Mouse (Mus musculus) adrenal gland, adult 8-10 months (tissue): ENCODE data around the gene Stx11. TPM values are rescaled to one million over a fixed set of nuclear protein-coding genes. Genes with fewer than 3 reads are reported as not detected.

Experiments
- DNase-seq: peaks from one replicate; pipeline ENCODE4 v3.0.0; 2022
- total RNA-seq, 4 experiments: library from RNA; stranded (reverse); gene quantifications; 2 replicates each; pipeline ENCODE4 v1.2.4; 2022

Stx11 gene
- total RNA-seq, 4 experiments from 2014 or later: 7.7 to 10.2 (median 8.5) TPM

DNA sequence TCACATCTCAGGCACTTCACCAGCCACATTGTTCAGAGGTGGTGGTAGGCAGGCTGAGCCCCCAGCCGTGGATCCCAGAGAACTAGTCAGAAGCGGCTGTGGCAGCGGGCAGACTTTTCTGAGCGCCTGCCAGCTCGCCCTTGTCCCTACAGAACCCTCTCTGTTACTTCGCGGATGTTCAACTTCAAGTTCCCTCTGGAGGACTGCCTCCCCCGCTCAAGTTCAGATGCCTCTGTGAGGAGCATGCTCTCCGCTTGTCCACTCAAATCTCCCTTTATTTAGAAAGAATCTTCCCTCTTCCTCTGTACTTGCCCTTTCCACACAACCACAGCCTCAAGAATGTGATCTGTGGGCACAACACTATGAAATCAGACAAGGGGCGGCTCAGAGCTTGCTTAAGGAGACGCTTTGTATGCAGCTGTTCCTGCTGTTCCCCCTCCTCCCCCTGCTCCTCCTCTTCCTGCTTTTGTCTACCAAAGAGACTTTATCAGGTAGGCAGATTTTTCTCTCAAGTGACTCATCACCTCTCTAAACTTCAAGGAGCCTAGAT, 52.0 kb downstream of the Stx11 start:
- no peak for DNase-seq

DNA sequence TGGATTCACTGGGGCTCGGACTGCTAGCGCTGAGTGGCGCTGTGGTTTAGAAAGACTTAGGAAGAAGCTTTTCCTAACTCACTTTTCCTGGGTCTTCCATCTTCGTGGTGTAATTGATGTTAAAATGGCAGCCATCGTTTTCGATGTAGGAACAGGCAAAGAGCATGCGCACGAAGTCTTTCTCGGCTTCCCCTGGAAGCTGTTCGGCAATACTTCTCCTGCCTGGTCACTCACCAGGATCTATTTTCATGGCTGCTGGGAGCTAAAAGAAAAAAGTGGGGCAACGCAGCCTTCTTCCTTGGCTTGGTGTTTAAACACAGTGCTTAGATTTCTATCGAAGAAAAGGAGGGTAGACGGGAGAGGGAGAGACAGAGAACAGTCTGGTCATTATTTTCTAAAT, 52.6 kb downstream of the Stx11 start:
- no peak for DNase-seq

DNA sequence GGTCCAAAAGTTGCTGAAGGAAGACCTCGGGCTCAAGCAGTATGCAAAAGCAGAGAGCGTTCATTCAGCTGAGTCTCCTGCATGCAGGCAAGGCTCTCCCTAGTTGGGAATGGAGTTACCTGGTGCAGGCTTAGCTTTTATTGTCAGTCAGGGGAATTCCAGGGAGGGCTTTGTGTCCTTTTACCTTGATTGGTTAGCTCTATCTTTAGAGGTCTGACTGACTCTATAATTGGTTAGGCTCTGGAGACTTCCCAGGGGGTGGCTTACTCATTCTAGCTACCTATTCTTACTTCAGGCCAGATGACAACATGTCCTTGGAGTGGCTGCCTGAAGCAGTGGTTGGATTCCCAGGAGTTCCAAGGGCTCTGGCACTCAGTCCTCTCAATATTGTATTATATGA, 54.2 kb downstream of the Stx11 start:
- no peak for DNase-seq

DNA sequence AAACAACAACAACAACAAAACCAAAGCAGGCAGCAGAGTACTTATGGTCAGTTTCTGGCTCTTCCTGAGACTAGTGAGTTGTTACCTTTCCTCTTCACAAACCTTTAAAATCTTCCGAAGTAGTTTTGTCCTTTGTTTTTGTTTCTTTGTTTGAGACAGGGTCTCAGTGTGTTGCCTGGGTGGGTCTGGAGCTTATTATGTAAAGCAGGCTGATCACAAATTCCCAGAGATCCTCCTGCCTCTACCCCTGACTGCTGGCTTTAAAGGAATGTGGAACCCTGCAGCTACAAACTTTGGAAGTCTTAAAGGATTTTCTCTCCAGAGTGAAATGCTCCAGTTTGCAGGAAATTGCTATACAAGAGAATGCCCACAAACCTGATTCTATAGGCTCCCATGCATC, 54.9 kb downstream of the Stx11 start:
- no peak for DNase-seq

DNA sequence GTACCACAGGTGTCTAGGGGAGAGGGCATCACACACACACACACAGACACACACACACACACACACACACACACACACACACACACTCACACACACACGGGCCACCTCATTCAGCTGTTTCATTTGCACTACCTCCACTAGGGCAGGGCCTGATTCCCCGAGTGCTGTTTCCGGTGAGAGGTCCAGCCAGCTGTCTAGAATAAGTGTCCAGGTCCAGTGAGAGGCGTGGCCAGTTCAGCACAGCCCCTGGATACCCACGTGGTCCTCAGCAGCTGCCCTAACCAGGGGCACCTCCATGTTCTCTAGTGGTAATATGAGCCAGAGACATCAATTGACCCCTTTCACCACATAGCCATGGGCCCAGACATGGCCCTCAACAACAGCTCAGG, 60.0 kb downstream of the Stx11 start:
- no peak for DNase-seq

DNA sequence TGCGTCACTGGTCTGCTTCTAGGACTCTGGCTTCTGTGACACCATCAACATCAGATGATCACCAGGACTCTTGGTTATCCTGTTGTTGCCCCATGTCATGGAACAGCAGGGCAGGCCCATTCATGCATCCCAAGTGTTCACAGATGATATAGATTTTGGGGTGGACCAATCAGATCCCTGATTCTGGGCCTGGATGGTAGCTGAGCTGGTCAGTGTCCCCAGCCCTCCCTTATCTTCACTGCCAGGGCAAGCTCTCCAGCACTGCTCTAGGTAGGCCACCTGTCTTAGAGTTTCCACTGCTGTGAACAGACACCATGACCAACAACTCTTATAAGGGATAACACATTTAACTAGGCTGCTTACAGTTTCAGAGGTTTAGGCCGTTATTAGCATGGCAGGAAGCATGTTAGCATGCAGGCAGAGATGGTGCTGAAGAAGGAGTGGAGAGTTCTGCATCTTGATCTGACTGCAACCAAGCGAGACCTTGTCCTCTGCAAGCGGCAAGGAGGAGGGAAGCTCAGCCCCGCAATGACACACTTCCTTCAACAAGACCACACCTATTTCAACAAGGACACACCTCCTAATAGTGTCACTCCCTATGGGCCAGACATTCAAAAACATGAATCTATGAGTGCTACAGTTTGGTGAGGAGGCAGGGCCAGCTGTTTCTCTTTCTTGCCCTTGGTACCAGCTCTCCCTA, 60.5 kb downstream of the Stx11 start:
- no peak for DNase-seq

DNA sequence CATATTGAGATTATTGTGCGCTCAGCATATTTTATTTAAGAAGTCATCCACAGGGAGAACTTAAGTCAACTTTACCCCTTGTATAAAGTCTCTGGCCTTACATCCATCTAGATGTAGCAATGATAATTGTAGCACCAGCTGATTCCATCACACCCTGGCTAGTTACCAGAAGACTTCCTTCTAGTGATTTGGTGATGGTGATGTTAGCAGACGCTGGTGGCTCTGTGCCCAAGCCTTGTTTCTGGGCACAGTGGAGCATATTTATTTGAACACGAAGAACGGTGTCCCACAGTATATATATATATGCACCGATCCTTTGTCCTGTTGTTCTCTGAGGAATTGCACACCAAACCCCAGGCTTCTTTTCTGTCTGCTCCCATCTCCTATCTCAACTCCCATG, 64.2 kb downstream of the Stx11 start:
- no peak for DNase-seq

DNA sequence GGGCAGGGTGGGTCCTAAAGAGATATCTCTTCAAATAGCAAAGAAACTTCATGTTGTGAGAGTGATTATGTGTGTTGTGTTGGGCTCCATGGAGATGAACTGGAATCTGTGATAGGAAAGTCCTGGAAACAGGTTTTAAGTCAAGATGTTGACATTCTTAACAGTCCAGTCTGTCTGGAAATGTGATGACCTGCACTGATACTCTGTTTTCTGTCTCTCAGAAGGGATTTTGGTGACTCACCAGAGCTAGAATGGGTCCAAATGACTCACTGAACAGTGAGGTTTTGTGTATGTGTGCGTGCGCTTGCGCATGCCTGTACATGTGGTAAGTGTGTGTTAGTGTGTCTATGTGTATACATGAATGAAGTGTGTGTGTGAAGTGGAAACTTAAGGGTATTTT, 70.8 kb downstream of the Stx11 start:
- DNase-seq: no peak

DNA sequence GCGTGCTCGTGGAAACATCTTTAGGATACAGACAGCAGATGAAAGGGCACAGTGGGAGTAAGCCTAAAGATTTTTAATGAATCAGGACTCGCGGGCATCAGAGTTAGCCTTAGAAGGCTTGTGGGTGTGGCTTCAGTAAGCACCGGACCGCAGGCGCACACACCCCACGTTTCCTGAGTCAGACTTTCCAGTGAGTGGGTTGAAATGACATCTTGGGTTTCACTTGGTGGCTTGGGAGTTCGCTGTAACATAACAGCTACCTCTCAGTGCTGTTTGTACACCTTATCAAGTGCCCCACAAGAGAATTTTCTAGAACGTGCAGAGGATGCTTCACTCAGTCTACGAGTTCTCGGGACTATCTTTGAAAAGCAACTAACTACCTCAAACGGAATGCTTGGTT, 75.7 kb downstream of the Stx11 start:
- DNase-seq: no peak

Other genes starting within 250 kb of the Stx11 start
- 100 to 1,000 TPM in 3 of 4 experiments, 10 to 100 TPM in 1; 98.3 to 124 (median 123) TPM for gene Utrn, start 94.9 kb downstream of the Stx11 start, total RNA-seq
- 10 to 100 TPM; 11.5 to 14.3 (median 12.5) TPM for gene Sf3b5, start 41.0 kb upstream of the Stx11 start, total RNA-seq
- 10 to 100 TPM in 2 of 4 experiments, 1 to 10 TPM in 2; 5.8 to 16.0 (median 11.3) TPM for gene Plagl1, start 96.2 kb upstream of the Stx11 start, total RNA-seq
- gene Zc2hc1b, start 213.7 kb upstream of the Stx11 start, total RNA-seq: not detected
- gene Ltv1, start 228.9 kb upstream of the Stx11 start, total RNA-seq: 10 to 100 TPM; 34.7 to 46.0 (median 40.2) TPM